Mouse (Mus musculus) cerebellum, adult 2 months (tissue): ENCODE data around the gene Map2k5.

Source experiments
- CTCF ChIP-seq: fragments of 200-500 bp; IDR thresholded peaks from 2 replicates; pipeline ENCODE4 v1.5.1; 2011; ENCODE audit warnings: low read depth, mild to moderate bottlenecking, control low read depth, low read length, moderate library complexity, borderline replicate concordance; ENCODE audit not compliant: insufficient read depth
- POLR2A ChIP-seq: fragments of 200-500 bp; IDR thresholded peaks from 2 replicates; pipeline ENCODE4 v1.6.1; 2011; ENCODE audit warnings: low read length, control low read depth, borderline replicate concordance; ENCODE audit not compliant: insufficient read depth

DNA sequence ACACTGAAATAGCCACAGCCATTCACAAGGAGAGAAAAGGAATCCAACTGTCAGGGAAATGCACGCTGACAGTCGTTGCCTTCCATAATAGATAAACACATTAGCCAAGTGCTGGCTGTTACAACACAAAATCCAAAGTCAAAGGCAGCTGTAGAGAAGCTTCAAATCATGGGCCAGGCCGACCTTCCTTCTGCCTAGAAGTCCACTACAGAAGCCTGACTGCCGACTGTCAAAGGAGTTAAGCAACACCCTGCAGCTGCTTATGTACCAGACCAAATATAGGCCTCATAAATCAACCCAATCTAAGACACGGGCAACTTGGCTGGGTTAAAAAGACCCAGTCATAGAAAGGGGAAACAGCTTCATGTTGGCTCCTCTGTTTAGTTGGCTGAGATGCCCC, 68.7 kb downstream of the Map2k5 start:
- TF ChIP-seq POLR2A (no peak), CTCF (no peak)
